Mouse (Mus musculus) MEL (cell line): Measurements from ENCODE around the gene Derl3. TPM values are rescaled to one million over a fixed set of nuclear protein-coding genes. Genes with fewer than 3 reads are reported as not detected.
A peak's percentile ranks its signal among the peaks of the same experiment; 100 is the strongest.

ENCODE experiments used
- DNase-seq: peaks from one replicate; pipeline ENCODE4 v3.0.0; 2011; ENCODE audit warnings: low read depth, low spot score
- H3K27ac ChIP-seq: 2 replicates; pipeline ENCODE4 v1.5.1; 2012; ENCODE audit warnings: low read depth, mild to moderate bottlenecking, control low read depth, low read length, moderate library complexity; ENCODE audit not compliant: control insufficient read depth
- H3K27me3 ChIP-seq, 2 experiments: fragments of 150-350 bp in 1 of 2; sonication (generic) in 1 of 2; 2 replicates each; pipeline ENCODE4 v1.6.1; 2012; ENCODE audit warnings: low read length in 2 of 2, mild to moderate bottlenecking in 2 of 2, improper control_type of control experiment in 1 of 2, moderate library complexity in 1 of 2; ENCODE audit not compliant: insufficient read depth in 2 of 2, control insufficient read depth in 1 of 2
- H3K36me3 ChIP-seq, 2 experiments: 2 replicates each; pipeline ENCODE4 v1.6.1; 2012 to 2014; ENCODE audit warnings: low read length in 2 of 2, improper control_type of control experiment in 1 of 2, inconsistent platforms in 1 of 2, mild to moderate bottlenecking in 1 of 2; ENCODE audit not compliant: insufficient read depth in 2 of 2, control insufficient read depth in 1 of 2
- H3K4me1 ChIP-seq, 2 experiments: fragments of 150-350 bp in 1 of 2; sonication (generic) in 1 of 2; 2 replicates each; pipeline ENCODE4 v1.6.1; 2012; ENCODE audit warnings: low read length in 2 of 2, improper control_type of control experiment in 1 of 2, mild to moderate bottlenecking in 1 of 2; ENCODE audit not compliant: insufficient read depth in 2 of 2, control insufficient read depth in 1 of 2
- H3K4me3 ChIP-seq, 2 experiments: fragments of 150-350 bp in 1 of 2; sonication (generic) in 1 of 2; 2 replicates each; pipeline ENCODE4 v1.5.1; 2012; ENCODE audit warnings: low read depth in 2 of 2, low read length in 2 of 2, mild to moderate bottlenecking in 2 of 2, moderate library complexity in 2 of 2, control low read depth in 1 of 2, improper control_type of control experiment in 1 of 2; ENCODE audit not compliant: control insufficient read depth in 1 of 2, insufficient read depth in 1 of 2
- H3K79me2 ChIP-seq: 2 replicates; pipeline ENCODE4 v1.6.1; 2012; ENCODE audit warnings: mild to moderate bottlenecking, low read length, moderate library complexity; ENCODE audit not compliant: control insufficient read depth, poor library complexity, insufficient read depth
- H3K9ac ChIP-seq: 2 replicates; pipeline ENCODE4 v1.6.1; 2012; ENCODE audit warnings: low read depth, mild to moderate bottlenecking, control low read depth, low read length, moderate library complexity; ENCODE audit not compliant: control insufficient read depth, poor library complexity, severe bottlenecking
- H3K9me3 ChIP-seq: fragments of 150-350 bp; sonication (generic); replicated peaks from 2 replicates; pipeline ENCODE4 v1.6.1; 2012; ENCODE audit warnings: mild to moderate bottlenecking, low read length, improper control_type of control experiment, moderate library complexity; ENCODE audit not compliant: insufficient read depth
- CHD2 ChIP-seq: IDR thresholded peaks from 2 replicates; pipeline ENCODE4 v1.6.1; 2011; ENCODE audit warnings: low read length, improper control_type of control experiment
- CTCF ChIP-seq, 3 experiments: IDR thresholded peaks in 2 of 3; conservative IDR thresholded peaks in 1 of 3; 2 replicates each; pipeline ENCODE4 v1.5.1; 2011 to 2012; ENCODE audit warnings: low read length in 3 of 3, low read depth in 2 of 3, mild to moderate bottlenecking in 2 of 3, improper control_type of control experiment in 1 of 3, inconsistent platforms in 1 of 3, mixed read lengths in 1 of 3, moderate library complexity in 1 of 3; ENCODE audit not compliant: control insufficient read depth in 1 of 3, insufficient read depth in 1 of 3, poor library complexity in 1 of 3, severe bottlenecking in 1 of 3
- E2F4 ChIP-seq: IDR thresholded peaks from 2 replicates; pipeline ENCODE4 v1.6.1; 2011; ENCODE audit warnings: low read depth, low read length, improper control_type of control experiment, borderline replicate concordance
- ELF1 ChIP-seq: IDR thresholded peaks from 2 replicates; pipeline ENCODE4 v1.6.1; 2014; ENCODE audit warnings: low read depth, mild to moderate bottlenecking, inconsistent platforms, low read length, improper control_type of control experiment, moderate library complexity
- GABPA ChIP-seq: IDR thresholded peaks from 2 replicates; pipeline ENCODE4 v1.6.1; 2012; ENCODE audit warnings: low read depth, mild to moderate bottlenecking, inconsistent platforms, low read length, improper control_type of control experiment, moderate library complexity
- HCFC1 ChIP-seq: IDR thresholded peaks from 2 replicates; pipeline ENCODE4 v1.6.1; 2012; ENCODE audit warnings: low read depth, mild to moderate bottlenecking, inconsistent platforms, low read length, improper control_type of control experiment, moderate library complexity
- KAT2A ChIP-seq: conservative IDR thresholded peaks from 2 replicates; pipeline ENCODE4 v1.6.1; 2012; ENCODE audit warnings: low read depth, low read length, improper control_type of control experiment, inconsistent platforms
- MEF2A ChIP-seq: IDR thresholded peaks from 2 replicates; pipeline ENCODE4 v1.6.1; 2014; ENCODE audit warnings: low read depth, mild to moderate bottlenecking, inconsistent platforms, low read length, improper control_type of control experiment; ENCODE audit not compliant: poor library complexity, insufficient replicate concordance, severe bottlenecking; ENCODE audit errors: extremely low read depth
- MXI1 ChIP-seq: IDR thresholded peaks from 2 replicates; pipeline ENCODE4 v1.6.1; 2011; ENCODE audit warnings: mild to moderate bottlenecking, low read depth, low read length, improper control_type of control experiment
- MYB ChIP-seq: IDR thresholded peaks from 2 replicates; pipeline ENCODE4 v1.6.1; 2011; ENCODE audit warnings: mild to moderate bottlenecking, low read depth, low read length, improper control_type of control experiment
- NELFE ChIP-seq: IDR thresholded peaks from 2 replicates; pipeline ENCODE4 v1.6.1; 2011; ENCODE audit warnings: low read depth, low read length, improper control_type of control experiment
- NRF1 ChIP-seq: IDR thresholded peaks from 2 replicates; pipeline ENCODE4 v1.6.1; 2014; ENCODE audit warnings: low read depth, mild to moderate bottlenecking, inconsistent platforms, low read length, improper control_type of control experiment, moderate library complexity; ENCODE audit not compliant: poor library complexity, insufficient read depth, severe bottlenecking
- POLR2A ChIP-seq, 2 experiments: IDR thresholded peaks; 2 replicates each; pipeline ENCODE4 v1.6.1; 2011 to 2012; ENCODE audit warnings: low read length in 2 of 2, mild to moderate bottlenecking in 2 of 2, control low read depth in 1 of 2, improper control_type of control experiment in 1 of 2, low read depth in 1 of 2, moderate library complexity in 1 of 2; ENCODE audit not compliant: control insufficient read depth in 1 of 2, insufficient read depth in 1 of 2, poor library complexity in 1 of 2
- POLR2AphosphoS2 ChIP-seq: IDR thresholded peaks from 2 replicates; pipeline ENCODE4 v1.6.1; 2011; ENCODE audit warnings: low read length, improper control_type of control experiment
- RCOR1 ChIP-seq: IDR thresholded peaks from 2 replicates; pipeline ENCODE4 v1.6.1; 2012; ENCODE audit warnings: low read depth, mild to moderate bottlenecking, inconsistent platforms, low read length, improper control_type of control experiment
- SIN3A ChIP-seq: IDR thresholded peaks from 2 replicates; pipeline ENCODE4 v1.6.1; 2012; ENCODE audit warnings: low read length, improper control_type of control experiment, inconsistent platforms
- TBP ChIP-seq: IDR thresholded peaks from 2 replicates; pipeline ENCODE4 v1.8.0; 2011; ENCODE audit warnings: low read depth, low read length, improper control_type of control experiment
- TCF12 ChIP-seq: IDR thresholded peaks from 2 replicates; pipeline ENCODE4 v1.6.1; 2014; ENCODE audit warnings: low read depth, mild to moderate bottlenecking, inconsistent platforms, low read length, improper control_type of control experiment, moderate library complexity
- ZMIZ1 ChIP-seq: IDR thresholded peaks from 2 replicates; pipeline ENCODE4 v1.6.1; 2012; ENCODE audit warnings: low read depth, mild to moderate bottlenecking, inconsistent platforms, low read length, improper control_type of control experiment, moderate library complexity
- ZNF384 ChIP-seq: IDR thresholded peaks from 2 replicates; pipeline ENCODE4 v1.6.1; 2012; ENCODE audit warnings: low read depth, mild to moderate bottlenecking, inconsistent platforms, low read length, improper control_type of control experiment
- polyA plus RNA-seq, 2 experiments: library from polyadenylated mRNA; stranded (reverse) in 1 of 2; unstranded in 1 of 2; fragments of >175 nt in 1 of 2; fragments of >200 nt in 1 of 2; gene quantifications; 2 replicates each; pipeline versions ENCODE4 v1.2.1 to v1.2.4; 2012; ENCODE audit warnings: low replicate concordance in 2 of 2, low read depth in 1 of 2; ENCODE audit not compliant: insufficient read length in 2 of 2, insufficient read depth in 1 of 2, missing spikeins in 1 of 2
- total RNA-seq: library from RNA; depleted of rRNA; stranded (reverse); fragments of 300-350 nt; gene quantifications from 2 replicates; pipeline ENCODE4 v1.2.3, GENCODE M21; 2012

The Derl3 gene
- total and polyA plus RNA-seq, 3 experiments = 0.69 to 1.5 TPM; not detected in 1

- Histone ChIP-seq H3K9ac (no peak overlapping the region), H3K4me1 (peaks cover 0 to 18% of the 10 kb centered on the region in 2 experiments; a peak in 1 of 4 replicates), H3K4me3 (no peak overlapping the region), H3K9me3 (no peaks in the 10 kb centered on the region), H3K27me3 (no peaks in the 10 kb centered on the region), H3K79me2 (peaks cover 30% of the 10 kb centered on the region), H3K27ac (no peak overlapping the region)
- TF ChIP-seq HCFC1 (no peak), E2F4 (no peak)
- TF ChIP-seq, all 39 proteins: peak for 0
- DNase-seq = no peak
- peaks cover 15 to 18% of the 10 kb centered on the region in 2 experiments for H3K36me3 ChIP-seq
Measured at GRCm38 (mm10) chr10:75916840-75917239, 23.6 kb downstream of the Derl3 start.

DNA sequence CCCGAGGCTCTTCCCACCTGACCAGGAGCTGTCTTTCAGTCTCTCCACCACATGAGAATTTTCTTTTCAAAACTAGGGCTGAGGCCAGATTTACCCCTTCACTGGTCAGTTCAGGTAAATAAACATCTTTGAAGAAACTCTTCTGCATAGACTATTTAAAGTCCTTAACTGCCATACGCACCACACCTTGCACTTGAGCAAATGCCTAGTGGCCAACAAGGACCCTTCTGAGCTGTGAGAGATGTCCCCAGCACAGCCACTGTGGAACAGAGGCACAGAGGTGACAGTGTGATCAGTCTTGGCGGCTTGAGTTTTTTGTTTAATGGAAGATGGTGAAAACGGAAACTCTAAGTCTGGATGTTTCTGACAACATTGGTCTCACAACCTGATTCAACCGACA, 25.8 kb downstream of the Derl3 start:
- peaks cover 10 to 18% of the 10 kb centered on the region in 2 experiments; a peak in 3 of 4 replicates for H3K36me3 ChIP-seq

DNA sequence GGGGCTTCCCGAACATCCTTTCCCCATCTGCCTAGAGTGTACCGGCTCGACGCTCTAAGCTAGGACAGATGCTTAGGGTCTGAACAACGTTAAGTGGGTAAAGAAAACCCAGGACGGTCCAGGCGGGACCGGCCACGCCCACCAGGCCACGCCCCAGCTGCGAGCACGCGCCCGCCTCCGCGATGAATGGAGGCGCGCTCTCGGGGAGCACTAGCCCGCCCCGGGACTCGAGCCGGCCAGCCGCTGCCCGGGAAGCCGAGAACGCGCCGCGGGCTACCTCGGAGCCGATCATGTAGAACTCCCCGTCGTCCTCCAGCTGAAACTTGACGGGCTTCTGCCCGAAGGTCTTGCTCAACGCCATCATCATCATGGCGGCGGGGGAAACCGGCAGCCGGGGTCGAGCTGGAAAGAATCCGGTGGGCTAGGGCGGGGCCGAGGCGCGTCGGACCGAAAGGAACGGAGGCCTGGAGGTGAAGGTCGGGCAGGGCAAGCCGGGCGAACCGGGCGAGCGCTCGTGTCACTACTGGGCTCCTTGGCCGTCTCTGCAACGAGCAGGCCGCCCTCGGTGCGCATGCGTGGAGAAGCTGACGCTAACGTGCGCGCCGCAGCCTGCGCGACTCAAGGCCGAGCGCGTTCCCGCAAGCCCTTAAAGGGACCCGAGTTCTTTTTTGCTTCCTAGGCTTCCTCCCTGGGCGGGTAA, 28.0 kb downstream of the Derl3 start, which contains the start of gene Smarcb1:
Smarcb1 (minus strand) TSS at position 592 of the 700 bp plus-strand sequence.
- peak; percentile 85 to 94 for TF ChIP-seq POLR2A (IDR thresholded peaks at IDR 0.05; ENCODE audit: control insufficient read depth in 1 of 2, insufficient read depth in 1 of 2, low read depth in 1 of 2, low read length in 2 of 2, poor library complexity in 1 of 2)
- TF ChIP-seq ELF1 = no peak
- no peak for TF ChIP-seq GABPA
- TF ChIP-seq POLR2AphosphoS2 = peak; percentile 89
- no peak for TF ChIP-seq RCOR1
- peak; percentile 50; the same call in 1 of the 2 replicates for TF ChIP-seq TBP
- no peak for TF ChIP-seq KAT2A
- TF ChIP-seq ZNF384 = no peak
- TF ChIP-seq ZMIZ1 = peak; percentile 65
- no peak for TF ChIP-seq CHD2
- peak; percentile 46; the same call in 1 of the 2 replicates for TF ChIP-seq SIN3A
- peak; percentile 93 for TF ChIP-seq NELFE
- peak; percentile 82 for TF ChIP-seq HCFC1
- peak; percentile 69; the same call in 1 of the 2 replicates for TF ChIP-seq MXI1
- no peak for TF ChIP-seq MEF2A
- TF ChIP-seq NRF1 = peak; percentile 93
- peak; percentile 40 for TF ChIP-seq TCF12
- Histone ChIP-seq H3K4me3 (peak within 1 kb of the TSS; percentile 87 to 90), H3K9ac (peak within 1 kb of the TSS; percentile 96), H3K79me2 (peaks cover 30% of the 10 kb centered on the region), H3K27me3 (no peaks in the 10 kb centered on the region), H3K27ac (peak within 1 kb of the TSS; percentile 85), H3K4me1 (peaks cover 3 to 23% of the 10 kb centered on the region in 2 experiments; a peak in 3 of 4 replicates), H3K9me3 (no peaks in the 10 kb centered on the region), H3K36me3 (peaks cover 9 to 18% of the 10 kb centered on the region in 2 experiments; a peak in 3 of 4 replicates)
- peak; percentile 96 for DNase-seq

More for the DNA sequence above, 25.8 kb downstream of the Derl3 start:
- Histone ChIP-seq H3K4me1 (peaks cover 3 to 23% of the 10 kb centered on the region in 2 experiments; a peak in 3 of 4 replicates), H3K79me2 (peaks cover 30% of the 10 kb centered on the region), H3K27ac (no peak overlapping the region), H3K9ac (no peak overlapping the region), H3K9me3 (no peaks in the 10 kb centered on the region), H3K27me3 (no peaks in the 10 kb centered on the region)
- DNase-seq = no peak
- TF ChIP-seq CTCF (IDR thresholded peaks at IDR 0.05 in 2 of 3, conservative IDR thresholded peaks at IDR 0.05 in 1 of 3; ENCODE audit: control insufficient read depth in 1 of 3, insufficient read depth in 1 of 3, low read depth in 2 of 3, low read length in 3 of 3, poor library complexity in 1 of 3, severe bottlenecking in 1 of 3) (no peak), ELF1 (no peak), MXI1 (no peak), ZNF384 (no peak), MYB (no peak)
- TF ChIP-seq, all 39 proteins: peak for 0
- H3K4me3 ChIP-seq = no peak overlapping the region
